Mouse (Mus musculus) intestine, embryonic 14.5 days (tissue): ENCODE measurements at regions not wholly inside any gene's neighbourhood (a gene's known extent, or its start where the extent isn't known, plus 50 kb on each side); places are given as distances from the start of the nearest gene placed in this dataset.

Experiments
- ATAC-seq: fragments of 200-750 bp; cut with Nextera tagmentation; replicated peaks from 2 replicates; pipeline ENCODE4 v1.8.0; 2017; ENCODE audit warnings: low read depth, moderate number of reproducible peaks, moderate TSS enrichment, moderate library complexity; ENCODE audit not compliant: low FRiP score, low TSS enrichment
- DNase-seq: peaks from one replicate; pipeline ENCODE4 v3.0.0-alpha.2; 2018; ENCODE audit warnings: low spot score
- H3K27ac ChIP-seq: fragments of 300-500 bp; sonication (generic); 2 replicates; pipeline ENCODE4 v1.5.1; 2014; ENCODE audit warnings: low read depth, mild to moderate bottlenecking, control low read depth
- H3K27me3 ChIP-seq: fragments of 300-500 bp; sonication (generic); replicated peaks from 2 replicates; pipeline ENCODE4 v1.6.1; 2014; ENCODE audit warnings: low read length, control low read depth; ENCODE audit not compliant: control insufficient read depth, insufficient read depth
- H3K36me3 ChIP-seq: fragments of 300-500 bp; sonication (generic); 2 replicates; pipeline ENCODE4 v1.6.1; 2014; ENCODE audit warnings: low read length, control low read depth; ENCODE audit not compliant: control insufficient read depth, insufficient read depth
- H3K4me1 ChIP-seq: fragments of 300-500 bp; sonication (generic); replicated peaks from 2 replicates; pipeline ENCODE4 v1.6.1; 2014; ENCODE audit warnings: low read length, control low read depth, mixed read lengths; ENCODE audit not compliant: control insufficient read depth, insufficient read depth
- H3K4me2 ChIP-seq: fragments of 300-500 bp; sonication (generic); 2 replicates; pipeline ENCODE4 v1.6.1; 2014; ENCODE audit warnings: low read length
- H3K4me3 ChIP-seq: fragments of 300-500 bp; sonication (generic); 2 replicates; pipeline ENCODE4 v1.5.1; 2014; ENCODE audit warnings: low read depth, low read length, control low read depth, mixed read lengths
- H3K9ac ChIP-seq: fragments of 300-500 bp; sonication (generic); 2 replicates; pipeline ENCODE4 v1.6.1; 2014; ENCODE audit warnings: mild to moderate bottlenecking, low read length
- H3K9me3 ChIP-seq: fragments of 300-500 bp; sonication (generic); 2 replicates; pipeline ENCODE4 v1.6.1; 2016; ENCODE audit warnings: low read length, control low read depth; ENCODE audit not compliant: control insufficient read depth
- WGBS: fragments of 180-500 bp; shearing (Covaris S2); extraction: QIAGEN DNeasy Blood & Tissue Kit; methylation state at CpG from one replicate; pipeline ENCODE4 v1.1.7; 2014; 5-methylcytosine and 5-hydroxymethylcytosine counted together

DNA sequence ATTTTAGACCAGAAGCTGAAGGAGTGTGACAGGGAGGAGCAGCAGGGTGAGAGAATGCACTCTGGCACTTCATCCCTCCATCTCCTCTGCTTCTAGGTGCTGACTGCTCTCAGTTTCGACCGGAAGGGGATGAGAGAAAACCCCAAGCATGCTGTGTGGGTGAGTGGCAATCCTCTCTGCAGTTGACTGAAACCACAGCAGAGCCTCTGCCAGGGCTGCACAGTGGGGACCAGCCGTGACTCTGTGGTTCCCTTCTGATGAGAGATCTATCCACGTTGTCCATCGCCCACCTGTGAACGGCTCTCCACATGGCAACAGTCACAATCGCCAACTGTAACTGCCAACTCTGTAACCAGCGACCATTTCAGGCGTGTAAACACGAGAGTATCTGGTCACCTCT is 64.6 kb upstream of the Ptpn13 start:
- DNase-seq (no peak), ATAC-seq (no peak)
- H3K36me3 ChIP-seq, result no peaks in the 10 kb centered on the region
- no peak overlapping the region for H3K4me2 ChIP-seq
- H3K27me3 ChIP-seq, result no peaks in the 10 kb centered on the region
- no peaks in the 10 kb centered on the region; the same call in 1 of the 2 replicates for H3K4me1 ChIP-seq
- WGBS, result 79% methylated on average over 10 of the region's 10 CpGs
- H3K4me3 ChIP-seq, result no peak overlapping the region
- 0 out of 2 replicates have a peak, but pooled peaks cover under 1% of the 10 kb centered on the region for H3K9me3 ChIP-seq
- H3K27ac ChIP-seq, result no peak overlapping the region
- H3K9ac ChIP-seq, result no peak overlapping the region

DNA sequence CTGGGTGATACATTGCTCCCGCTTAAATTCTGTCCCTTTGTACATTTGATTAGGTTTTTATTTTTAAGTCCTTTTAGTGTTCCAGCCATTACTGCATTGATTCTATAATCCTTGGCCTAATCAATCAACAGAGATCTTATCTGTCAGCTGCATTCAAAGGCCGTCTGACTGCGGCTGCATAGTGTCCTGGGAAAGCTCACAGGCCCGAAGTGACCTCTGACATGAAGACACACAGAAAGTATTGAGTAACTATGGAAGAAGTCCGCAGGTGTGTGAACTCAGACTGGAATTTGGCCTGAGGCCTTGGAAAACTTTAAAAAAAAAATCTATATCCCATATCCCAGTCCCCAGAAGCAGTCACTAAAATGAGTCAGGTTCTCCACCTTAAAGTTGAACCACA is 67.4 kb upstream of the Ptpn13 start:
- no peak for DNase-seq
- H3K4me3 ChIP-seq, result no peak overlapping the region
- H3K9ac ChIP-seq, result no peak overlapping the region
- H3K27me3 ChIP-seq, result no peaks in the 10 kb centered on the region
- no peaks in the 10 kb centered on the region for H3K36me3 ChIP-seq
- no peak overlapping the region for H3K4me2 ChIP-seq
- H3K27ac ChIP-seq, result no peak overlapping the region
- no peaks in the 10 kb centered on the region; the same call in 1 of the 2 replicates for H3K4me1 ChIP-seq
- no peak for ATAC-seq
- no peaks in the 10 kb centered on the region for H3K9me3 ChIP-seq
- WGBS, result 67% methylated on average over 5 of the region's 5 CpGs

DNA sequence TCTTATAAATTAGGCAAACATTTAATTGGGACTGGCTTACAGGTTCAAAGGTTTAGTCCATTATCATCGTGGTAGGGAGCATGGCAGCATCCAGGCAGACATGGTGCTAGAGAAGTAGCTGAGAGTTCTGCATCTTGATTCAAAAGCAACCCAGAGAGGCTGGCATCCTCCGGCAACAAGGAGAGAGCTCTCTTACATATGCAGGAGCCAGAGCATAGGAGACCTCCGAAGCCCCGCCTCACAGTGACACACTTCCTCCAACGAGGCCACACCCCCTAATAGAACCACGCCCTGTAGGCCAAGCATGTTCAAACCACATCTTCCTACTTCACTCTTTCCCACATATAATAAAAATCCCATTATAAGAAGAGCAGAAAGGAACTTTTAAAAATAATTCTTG is 68.5 kb upstream of the Ptpn13 start:
- DNase-seq, result no peak
- Histone ChIP-seq H3K4me3 (no peak overlapping the region), H3K4me2 (no peak overlapping the region), H3K27me3 (no peaks in the 10 kb centered on the region), H3K4me1 (no peaks in the 10 kb centered on the region; the same call in 1 of the 2 replicates), H3K9ac (no peak overlapping the region), H3K9me3 (no peaks in the 10 kb centered on the region), H3K27ac (no peak overlapping the region), H3K36me3 (no peaks in the 10 kb centered on the region)
- 66% methylated on average over 6 of the region's 6 CpGs for WGBS
- no peak for ATAC-seq

DNA sequence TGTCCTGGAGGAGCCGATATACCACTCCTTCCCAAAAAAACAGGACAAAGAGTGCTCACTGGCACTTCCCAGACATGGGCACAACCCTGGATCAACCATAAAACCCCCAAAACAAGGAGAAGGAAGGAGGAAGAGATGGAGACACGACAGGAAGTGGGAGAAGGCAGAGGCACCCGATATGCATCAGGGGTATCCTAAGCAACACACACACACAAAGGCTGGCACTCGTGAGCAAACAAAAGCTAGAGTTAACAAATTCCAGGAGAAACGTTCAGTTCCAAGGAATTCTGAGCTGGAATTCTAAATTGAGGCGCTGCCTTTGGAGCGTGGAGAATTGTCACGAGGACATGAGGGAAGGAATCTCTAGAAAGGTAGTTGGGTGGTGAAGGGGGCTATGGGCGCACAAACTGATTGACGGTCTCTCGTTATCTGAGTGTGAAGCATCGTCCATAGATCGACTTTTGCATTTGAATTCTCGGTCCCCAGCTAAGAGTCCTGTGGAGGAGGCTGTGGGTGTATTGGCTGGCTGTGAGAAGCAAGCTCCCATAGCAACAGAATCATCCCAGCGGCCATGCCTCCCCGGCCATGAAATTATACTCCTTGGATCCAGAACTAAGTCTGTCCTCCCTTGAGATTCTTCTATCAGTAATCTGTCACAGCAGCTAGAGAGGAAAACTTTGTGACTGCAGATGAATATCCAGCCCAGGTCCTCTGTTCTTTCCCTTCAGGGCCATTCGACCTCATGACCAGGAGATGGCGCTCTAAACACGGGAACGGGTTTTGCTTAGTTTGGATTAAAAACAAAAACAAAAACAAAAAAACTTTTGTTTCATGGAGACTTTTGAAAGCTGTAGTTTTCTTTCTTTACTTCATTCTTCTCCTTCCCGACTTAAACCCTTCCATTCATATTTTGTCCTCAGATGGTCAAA is 69.4 kb upstream of the Ptpn13 start:
- no peak overlapping the region for H3K4me3 ChIP-seq
- ATAC-seq, result no peak

DNA sequence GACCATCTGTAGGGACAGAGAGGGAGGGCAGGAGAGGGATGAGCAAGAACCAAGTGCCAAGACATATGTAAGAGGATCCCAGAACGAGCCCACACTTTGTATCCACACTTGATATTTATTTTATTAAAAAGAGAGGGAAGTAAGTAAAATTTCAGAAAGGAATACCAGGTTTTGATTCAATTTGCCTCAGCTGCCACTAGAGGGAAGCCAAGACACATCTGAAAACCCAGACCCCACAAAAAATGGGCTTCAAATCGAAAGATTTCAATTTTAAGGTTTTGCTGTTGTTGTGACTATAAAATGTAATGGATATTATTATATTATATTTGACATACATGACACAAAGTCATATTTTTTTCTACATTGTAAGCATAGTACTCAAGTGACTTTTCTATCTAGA is 81.1 kb upstream of the Ptpn13 start:
- no peak for ATAC-seq
- DNase-seq, result no peak

More for the DNA sequence above, 69.4 kb upstream of the Ptpn13 start:
- no peak for DNase-seq
- Histone ChIP-seq H3K9ac (no peak overlapping the region), H3K9me3 (no peaks in the 10 kb centered on the region), H3K36me3 (no peaks in the 10 kb centered on the region), H3K27ac (no peak overlapping the region), H3K4me1 (no peaks in the 10 kb centered on the region), H3K4me2 (peak overlapping the region; percentile 6; the same call in 1 of the 2 replicates), H3K27me3 (no peaks in the 10 kb centered on the region)
- WGBS, result 42% methylated on average over 21 of the region's 21 CpGs

DNA sequence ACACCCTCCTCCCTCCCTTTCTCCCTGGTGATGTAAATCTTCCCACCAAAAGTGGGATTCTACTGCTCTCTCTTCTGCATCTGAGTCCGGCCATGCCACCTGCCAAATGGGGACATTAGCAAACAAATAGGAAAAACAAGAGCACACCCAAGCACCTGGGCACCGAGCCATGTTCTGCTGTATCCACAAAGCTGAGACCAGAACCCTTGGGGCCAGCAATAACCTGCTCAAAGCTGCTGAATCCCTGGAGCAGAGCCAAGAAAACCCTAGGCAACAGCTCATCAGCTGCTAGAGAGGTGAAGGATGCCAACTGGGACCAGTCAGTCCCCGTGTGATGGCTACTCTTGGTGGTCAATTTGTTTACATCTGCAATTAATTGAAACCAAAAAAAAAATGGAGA is 83.5 kb upstream of the Ptpn13 start:
- WGBS, result 43% methylated on average over 3 of the region's 3 CpGs
- no peak for DNase-seq

More for the DNA sequence above, 81.1 kb upstream of the Ptpn13 start:
- no peak overlapping the region for H3K27ac ChIP-seq
- peaks cover 3% of the 10 kb centered on the region; the same call in 1 of the 2 replicates for H3K9me3 ChIP-seq
- H3K4me1 ChIP-seq, result no peaks in the 10 kb centered on the region; the same call in 1 of the 2 replicates
- H3K9ac ChIP-seq, result no peak overlapping the region
- no peaks in the 10 kb centered on the region for H3K36me3 ChIP-seq
- H3K4me2 ChIP-seq, result no peak overlapping the region
- 0 out of 2 replicates have a peak, but pooled peaks cover 4% of the 10 kb centered on the region for H3K27me3 ChIP-seq
- no peak overlapping the region for H3K4me3 ChIP-seq
- WGBS, result 18% methylated on average over 2 of the region's 2 CpGs

DNA sequence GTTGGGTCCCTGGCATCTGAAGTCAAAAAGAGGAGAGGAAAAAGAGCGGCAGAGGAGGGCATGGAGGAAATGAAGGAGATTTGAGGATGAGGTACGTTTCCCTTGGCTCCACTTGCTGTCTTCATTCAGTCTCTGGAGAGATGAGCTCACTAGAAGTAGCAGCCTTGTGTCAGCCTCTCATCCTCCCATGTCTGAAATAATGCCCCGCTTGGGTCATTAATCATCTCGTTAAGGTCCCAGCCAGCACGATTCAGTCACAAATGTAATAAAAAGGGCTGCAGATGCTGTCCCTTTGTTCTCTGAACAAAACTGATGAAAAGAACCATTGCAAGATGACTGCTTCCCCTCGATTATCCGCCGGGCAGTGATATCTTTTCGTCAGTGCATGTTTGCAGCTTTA is 84.4 kb upstream of the Ptpn13 start:
- 0 out of 2 replicates have a peak, but pooled peaks have one; percentile 30 for ATAC-seq
- no peaks in the 10 kb centered on the region for H3K9me3 ChIP-seq
- H3K27ac ChIP-seq, result no peak overlapping the region
- no peak overlapping the region for H3K4me2 ChIP-seq
- H3K4me3 ChIP-seq, result no peak overlapping the region
- 31% methylated on average over 9 of the region's 9 CpGs for WGBS
- 0 out of 2 replicates have a peak, but pooled peaks cover 4% of the 10 kb centered on the region for H3K27me3 ChIP-seq
- no peaks in the 10 kb centered on the region for H3K36me3 ChIP-seq
- no peak overlapping the region for H3K9ac ChIP-seq
- peaks cover 12% of the 10 kb centered on the region for H3K4me1 ChIP-seq
- DNase-seq, result no peak

More for the DNA sequence above, 83.5 kb upstream of the Ptpn13 start:
- Histone ChIP-seq H3K9me3 (peaks cover 3% of the 10 kb centered on the region; the same call in 1 of the 2 replicates), H3K4me3 (no peak overlapping the region), H3K4me2 (no peak overlapping the region), H3K27ac (no peak overlapping the region), H3K36me3 (no peaks in the 10 kb centered on the region), H3K4me1 (peaks cover 8% of the 10 kb centered on the region), H3K9ac (no peak overlapping the region), H3K27me3 (0 out of 2 replicates have a peak, but pooled peaks cover 4% of the 10 kb centered on the region)
- ATAC-seq, result 0 out of 2 replicates have a peak, but pooled peaks have one; percentile 47

DNA sequence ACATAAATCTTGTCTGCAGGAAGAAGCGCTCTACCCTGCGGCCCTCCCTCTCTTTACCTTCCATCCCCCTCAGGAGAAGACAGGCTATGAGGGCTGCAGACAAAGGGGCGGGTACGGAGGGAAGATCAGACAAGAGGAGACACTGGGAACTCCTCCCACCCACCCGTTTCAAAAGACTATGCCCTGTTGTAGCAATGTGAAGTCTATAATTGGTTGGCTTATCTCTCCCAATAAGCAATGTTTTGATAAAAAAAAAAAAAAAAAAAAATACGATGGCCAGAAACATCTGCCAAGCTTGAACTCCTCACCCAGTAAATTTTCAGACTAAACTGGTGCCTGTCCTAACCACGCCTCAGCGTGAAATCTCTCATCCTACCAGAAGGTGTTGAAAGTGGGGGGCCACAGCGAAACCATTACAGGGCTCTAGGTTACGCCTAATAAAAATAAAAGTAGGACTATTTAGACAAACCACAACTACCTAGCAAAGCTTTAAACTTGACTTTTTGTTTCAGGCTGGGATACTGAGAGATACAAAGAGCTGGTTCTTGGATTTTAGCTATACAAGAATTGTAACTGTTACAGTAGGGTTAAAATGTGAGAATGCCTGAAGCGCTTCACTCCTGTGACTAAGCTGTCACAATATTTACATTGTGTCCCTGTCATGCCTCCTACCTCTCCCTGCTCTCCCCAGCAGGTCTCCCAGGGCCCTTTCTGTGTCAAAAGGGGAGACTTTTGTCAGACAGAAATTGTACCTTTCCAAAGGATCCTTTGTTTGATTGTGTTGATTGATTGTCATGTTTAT is 88.1 kb upstream of the Ptpn13 start:
- peak; percentile 45 for DNase-seq
- Histone ChIP-seq H3K27me3 (no peaks in the 10 kb centered on the region), H3K4me2 (peak overlapping the region; percentile 36), H3K9ac (no peak overlapping the region), H3K9me3 (no peaks in the 10 kb centered on the region), H3K36me3 (no peaks in the 10 kb centered on the region), H3K4me3 (no peak overlapping the region), H3K4me1 (peaks cover 12% of the 10 kb centered on the region), H3K27ac (no peak overlapping the region)
- 13% methylated on average over 11 of the region's 11 CpGs for WGBS
- peak; percentile 53; the same call in 1 of the 2 replicates for ATAC-seq
